Mouse (Mus musculus) CH12.LX (cell line): ENCODE measurements around the gene Slc22a20. TPM values are rescaled to one million over a fixed set of nuclear protein-coding genes. Genes with fewer than 3 reads are reported as not detected.

Source experiments
- DNase-seq: peaks from one replicate; pipeline ENCODE4 v3.0.0-alpha.2; 2013; ENCODE audit errors: extremely low read depth
- H3K27ac ChIP-seq: 2 replicates; pipeline ENCODE4 v1.5.1; 2012; ENCODE audit warnings: low read depth, mild to moderate bottlenecking, control low read depth, moderate library complexity; ENCODE audit not compliant: insufficient read depth
- H3K27me3 ChIP-seq: replicated peaks from 2 replicates; pipeline ENCODE3; 2012; ENCODE audit warnings: inconsistent platforms
- H3K36me3 ChIP-seq, 2 experiments: replicated peaks in 1 of 2; 2 replicates each; pipeline versions ENCODE3 to v1.6.1; 2012; ENCODE audit warnings: inconsistent platforms in 1 of 2, low read length in 1 of 2, mild to moderate bottlenecking in 1 of 2, mixed read lengths in 1 of 2, moderate library complexity in 1 of 2; ENCODE audit not compliant: control insufficient read depth in 1 of 2, insufficient read depth in 1 of 2
- H3K4me1 ChIP-seq, 2 experiments: 2 replicates each; pipeline ENCODE4 v1.6.1; 2012; ENCODE audit warnings: inconsistent platforms in 1 of 2, moderate library complexity in 1 of 2; ENCODE audit not compliant: insufficient read depth in 2 of 2, control insufficient read depth in 1 of 2
- H3K4me2 ChIP-seq: 2 replicates; pipeline ENCODE4 v1.6.1; 2012; ENCODE audit warnings: low read depth, mild to moderate bottlenecking, control low read depth; ENCODE audit not compliant: poor library complexity, insufficient read depth, severe bottlenecking
- H3K4me3 ChIP-seq, 3 experiments: fragments of 150-350 bp in 1 of 3; sonication (generic) in 1 of 3; replicated peaks in 1 of 3; 2 replicates each; pipeline versions ENCODE3 to v1.5.1; 2011 to 2012; ENCODE audit warnings: low read depth in 2 of 3, low read length in 2 of 3, mild to moderate bottlenecking in 2 of 3, moderate library complexity in 2 of 3, control low read depth in 1 of 3, improper control_type of control experiment in 1 of 3, inconsistent platforms in 1 of 3, mixed read lengths in 1 of 3; ENCODE audit not compliant: poor library complexity in 1 of 3
- H3K79me2 ChIP-seq: replicated peaks from 2 replicates; pipeline ENCODE4 v1.6.1; 2012; ENCODE audit warnings: mild to moderate bottlenecking, moderate library complexity; ENCODE audit not compliant: control insufficient read depth, poor library complexity, insufficient read depth, severe bottlenecking; ENCODE audit errors: extremely low read depth
- H3K9ac ChIP-seq: 2 replicates; pipeline ENCODE4 v1.6.1; 2012; ENCODE audit warnings: low read depth, mild to moderate bottlenecking, control low read depth, moderate library complexity; ENCODE audit not compliant: insufficient read depth
- H3K9me3 ChIP-seq: replicated peaks from 2 replicates; pipeline ENCODE3; 2012; ENCODE audit warnings: low read length, inconsistent platforms, mixed read lengths
- BHLHE40 ChIP-seq: IDR thresholded peaks from 2 replicates; pipeline ENCODE4 v1.6.1; 2011; ENCODE audit warnings: mild to moderate bottlenecking, low read depth, low read length, improper control_type of control experiment
- CTCF ChIP-seq, 2 experiments: IDR thresholded peaks in 1 of 2; conservative IDR thresholded peaks in 1 of 2; 2 replicates each; pipeline ENCODE4 v1.5.1; 2011 to 2012; ENCODE audit warnings: low read depth in 2 of 2, low read length in 2 of 2, improper control_type of control experiment in 1 of 2, inconsistent platforms in 1 of 2, mild to moderate bottlenecking in 1 of 2, moderate library complexity in 1 of 2
- ELF1 ChIP-seq: IDR thresholded peaks from 2 replicates; pipeline ENCODE4 v1.6.1; 2014; ENCODE audit warnings: low read depth, mild to moderate bottlenecking, inconsistent platforms, low read length, improper control_type of control experiment
- GABPA ChIP-seq: IDR thresholded peaks from 2 replicates; pipeline ENCODE4 v1.6.1; 2012; ENCODE audit warnings: low read depth, low read length, improper control_type of control experiment, inconsistent platforms; ENCODE audit not compliant: insufficient replicate concordance
- HCFC1 ChIP-seq: IDR thresholded peaks from 2 replicates; pipeline ENCODE4 v1.6.1; 2012; ENCODE audit warnings: low read depth, mild to moderate bottlenecking, inconsistent platforms, low read length, improper control_type of control experiment
- JUN ChIP-seq: IDR thresholded peaks from 2 replicates; pipeline ENCODE4 v1.6.1; 2011; ENCODE audit warnings: low read depth, mild to moderate bottlenecking, low read length, improper control_type of control experiment, moderate library complexity; ENCODE audit not compliant: insufficient read depth
- JUND ChIP-seq: conservative IDR thresholded peaks from 2 replicates; pipeline ENCODE4 v1.6.1; 2011; ENCODE audit warnings: low read depth, low read length, improper control_type of control experiment
- KAT2A ChIP-seq: IDR thresholded peaks from 2 replicates; pipeline ENCODE4 v1.6.1; 2012; ENCODE audit warnings: low read length, improper control_type of control experiment, inconsistent platforms; ENCODE audit not compliant: insufficient replicate concordance
- NELFE ChIP-seq: IDR thresholded peaks from 2 replicates; pipeline ENCODE4 v1.6.1; 2011; ENCODE audit warnings: low read depth, low read length, improper control_type of control experiment
- RCOR1 ChIP-seq: conservative IDR thresholded peaks from 2 replicates; pipeline ENCODE4 v1.6.1; 2012; ENCODE audit warnings: low read depth, mild to moderate bottlenecking, inconsistent platforms, low read length, improper control_type of control experiment
- SIN3A ChIP-seq: IDR thresholded peaks from 2 replicates; pipeline ENCODE4 v1.6.1; 2012; ENCODE audit warnings: low read length, improper control_type of control experiment, inconsistent platforms
- SMC3 ChIP-seq: IDR thresholded peaks from 2 replicates; pipeline ENCODE4 v1.6.1; 2011; ENCODE audit warnings: low read depth, low read length, improper control_type of control experiment
- TBP ChIP-seq: conservative IDR thresholded peaks from 2 replicates; pipeline ENCODE4 v1.6.1; 2011; ENCODE audit warnings: low read depth, low read length, improper control_type of control experiment
- TCF12 ChIP-seq: IDR thresholded peaks from 2 replicates; pipeline ENCODE4 v1.6.1; 2014; ENCODE audit warnings: low read depth, mild to moderate bottlenecking, inconsistent platforms, low read length, improper control_type of control experiment
- USF2 ChIP-seq: conservative IDR thresholded peaks from 2 replicates; pipeline ENCODE4 v1.6.1; 2011; ENCODE audit warnings: low read depth, low read length, improper control_type of control experiment
- dilution Hi-C: fragments of 300-500 bp; cut with MboI; formaldehyde crosslinking; loops from 2 replicates; pipeline ENCODE4 v1.14.3; 2020; ENCODE audit warnings: low sequenced_read_pairs; ENCODE audit not compliant: extremely low pct_unique_long_range_greater_than_20kb, extremely low pct_ligation_motif_present
- in situ Hi-C: fragments of 300-500 bp; cut with MboI; formaldehyde crosslinking; loops from 3 replicates; pipeline ENCODE4 v1.14.3; 2019; ENCODE audit warnings: low sequenced_read_pairs, low pct_ligation_motif_present, low pct_unique_long_range_greater_than_20kb, mixed read lengths
- polyA plus RNA-seq: library from polyadenylated mRNA; unstranded; fragments of >175 nt; gene quantifications from 2 replicates; pipeline ENCODE4 v1.2.1, GENCODE M21; 2012; ENCODE audit warnings: low read depth; ENCODE audit not compliant: insufficient read length
- total RNA-seq, 2 experiments: library from RNA; depleted of rRNA; stranded (reverse); fragments of 300-350 nt in 1 of 2; fragments of >200 nt in 1 of 2; gene quantifications; 2 replicates each; pipeline ENCODE4 v1.2.3; 2012 to 2014

Slc22a20 gene
- total and polyA plus RNA-seq, 3 experiments: not detected

- Histone ChIP-seq H3K27ac (no peak overlapping the region), H3K9ac (no peak overlapping the region), H3K27me3 (no peaks in the 10 kb centered on the region), H3K9me3 (no peaks in the 10 kb centered on the region), H3K4me2 (no peak overlapping the region), H3K79me2 (no peaks in the 10 kb centered on the region), H3K4me3 (no peak overlapping the region), H3K36me3 (no peaks in the 10 kb centered on the region), H3K4me1 (peaks cover 0 to 13% of the 10 kb centered on the region in 2 experiments; a peak in 2 of 4 replicates)
- dilution Hi-C loops (no loop called here), in situ Hi-C loops (no loop called here)
- DNase-seq: no peak
- TF ChIP-seq BHLHE40 (no peak), KAT2A (no peak), ELF1 (no peak), RCOR1 (no peak)
These were observed 10.8 kb downstream of the Slc22a20 start for GRCm38 (mm10) chr19:5975112-5975511.

- no peaks in the 10 kb centered on the region for H3K36me3 ChIP-seq
- in situ Hi-C loops (loop anchor here (10.0 kb wide), 2 partner anchors 97 to 157 kb away; partner anchors contain the start of genes Snx15, Tm7sf2 and Znhit2), dilution Hi-C loops (no loop called here)
- no peak overlapping the region for H3K4me3 ChIP-seq
- H3K79me2 ChIP-seq: peaks cover 12% of the 10 kb centered on the region
- H3K4me2 ChIP-seq: no peak overlapping the region
- no peak for DNase-seq
- H3K4me1 ChIP-seq: peaks cover 3 to 28% of the 10 kb centered on the region in 2 experiments; a peak in 3 of 4 replicates
- TF ChIP-seq SIN3A: no peak
- no peak for TF ChIP-seq GABPA
- no peak for TF ChIP-seq CTCF (conservative IDR thresholded peaks at IDR 0.05 in 1 of 2, IDR thresholded peaks at IDR 0.05 in 1 of 2; ENCODE audit: low read depth in 2 of 2, low read length in 2 of 2)
- no peak overlapping the region for H3K27ac ChIP-seq
- no peaks in the 10 kb centered on the region for H3K9me3 ChIP-seq
- no peaks in the 10 kb centered on the region for H3K27me3 ChIP-seq
- no peak overlapping the region for H3K9ac ChIP-seq
These were observed 18.3 kb downstream of the Slc22a20 start for GRCm38 (mm10) chr19:5967664-5968063.

GRCm38 (mm10) chr19:5966786-5967185 lies 19.2 kb downstream of the Slc22a20 start:
- dilution Hi-C loops: no loop called here
- H3K4me2 ChIP-seq: no peak overlapping the region
- no peaks in the 10 kb centered on the region for H3K9me3 ChIP-seq
- no peak overlapping the region for H3K4me3 ChIP-seq
- H3K36me3 ChIP-seq: peaks cover 0 to under 1% of the 10 kb centered on the region in 2 experiments
- H3K27me3 ChIP-seq: no peaks in the 10 kb centered on the region
- TF ChIP-seq TBP (no peak), TCF12 (no peak), JUND (no peak), USF2 (no peak), HCFC1 (no peak), NELFE (no peak), SMC3 (no peak), RCOR1 (no peak), JUN (no peak)
- no peak for DNase-seq
- H3K79me2 ChIP-seq: peaks cover 21% of the 10 kb centered on the region
- H3K4me1 ChIP-seq: peaks cover 3 to 26% of the 10 kb centered on the region in 2 experiments; a peak in 3 of 4 replicates
- in situ Hi-C loops: loop anchor here (10.0 kb wide), 2 partner anchors 98 to 158 kb away; partner anchors contain the start of genes Snx15, Tm7sf2 and Znhit2
- H3K9ac ChIP-seq: no peak overlapping the region
- H3K27ac ChIP-seq: no peak overlapping the region
